Mouse (Mus musculus) stomach, postnatal 0 days (tissue): ENCODE data around the gene Oxct2a.
"Not testable (repeated sequence)": the region's sequence is repeated elsewhere in the genome, so short reads cannot be mapped to it uniquely, and the experiment has no call there.

Experiments used
- CTCF ChIP-seq: IDR thresholded peaks from 2 replicates; pipeline ENCODE4 v1.5.1; 2016; ENCODE audit warnings: antibody characterized with exemption, low read depth, mild to moderate bottlenecking, moderate library complexity
- EP300 ChIP-seq: optimal IDR thresholded peaks from 2 replicates; pipeline ENCODE3; 2016; ENCODE audit warnings: antibody characterized with exemption

- TF ChIP-seq CTCF, EP300: not testable (repeated sequence)
Observed at GRCm38 (mm10) chr4:123335244-123335643, 11.8 kb upstream of the Oxct2a start.
